Mouse (Mus musculus) myocyte (in vitro differentiated cells): ENCODE results near the gene Arl14. TPM values are rescaled to one million over a fixed set of nuclear protein-coding genes. Genes with fewer than 3 reads are reported as not detected.
A peak's percentile ranks its signal among the peaks of the same experiment; 100 is the strongest.

ENCODE experiments used
- H3K27me3 ChIP-seq: one replicate; pipeline ENCODE4 v1.6.1; 2011; ENCODE audit not compliant: control insufficient read depth, insufficient read depth, insufficient read length
- H3K36me3 ChIP-seq: one replicate; pipeline ENCODE4 v1.6.1; 2011; ENCODE audit not compliant: control insufficient read depth, insufficient read depth
- H3K4me2 ChIP-seq: one replicate; pipeline ENCODE4 v1.6.1; 2011; ENCODE audit warnings: low read depth, control low read depth
- H3K4me3 ChIP-seq: one replicate; pipeline ENCODE4 v1.5.1; 2011; ENCODE audit warnings: mild to moderate bottlenecking, control low read depth, moderate library complexity
- H3K79me2 ChIP-seq: one replicate; pipeline ENCODE4 v1.6.1; 2011; ENCODE audit not compliant: control insufficient read depth, insufficient read depth
- H3ac ChIP-seq: one replicate; pipeline ENCODE4 v1.6.1; 2011; ENCODE audit not compliant: control insufficient read depth, insufficient read length
- CEBPB ChIP-seq: IDR thresholded peaks from 2 replicates; pipeline ENCODE4 v1.6.1; 2011; ENCODE audit warnings: mild to moderate bottlenecking, moderate library complexity; ENCODE audit not compliant: poor library complexity, insufficient read depth, severe bottlenecking
- E2F4 ChIP-seq: IDR thresholded peaks from one replicate; pipeline ENCODE4 v1.6.1; 2011; ENCODE audit warnings: mild to moderate bottlenecking, control low read depth, moderate library complexity; ENCODE audit not compliant: insufficient read depth
- MAX ChIP-seq: IDR thresholded peaks from one replicate; pipeline ENCODE4 v1.6.1; 2011; ENCODE audit warnings: low read depth, mild to moderate bottlenecking, control low read depth
- MYOD1 ChIP-seq, 3 experiments: IDR thresholded peaks; one replicate each; pipeline ENCODE4 v1.6.1; 2011; ENCODE audit warnings: control low read depth in 2 of 3, low read depth in 2 of 3, mild to moderate bottlenecking in 2 of 3, moderate library complexity in 1 of 3; ENCODE audit not compliant: insufficient read length in 2 of 3, control insufficient read depth in 1 of 3
- MYOG ChIP-seq, 3 experiments: IDR thresholded peaks; one replicate each; pipeline ENCODE4 v1.6.1; 2011; ENCODE audit warnings: control low read depth in 2 of 3, low read depth in 2 of 3, mild to moderate bottlenecking in 2 of 3; ENCODE audit not compliant: insufficient read length in 2 of 3, control insufficient read depth in 1 of 3, insufficient read depth in 1 of 3
- POLR2A ChIP-seq: IDR thresholded peaks from one replicate; pipeline ENCODE4 v1.6.1; 2011; ENCODE audit warnings: low read depth, mild to moderate bottlenecking, control low read depth, moderate library complexity; ENCODE audit not compliant: insufficient read length
- POLR2AphosphoS2 ChIP-seq: IDR thresholded peaks from one replicate; pipeline ENCODE4 v1.6.1; 2011; ENCODE audit warnings: low read depth, control low read depth; ENCODE audit not compliant: insufficient read length
- REST ChIP-seq: IDR thresholded peaks from one replicate; pipeline ENCODE4 v1.6.1; 2011; ENCODE audit warnings: mild to moderate bottlenecking, control low read depth, moderate library complexity; ENCODE audit not compliant: insufficient read depth, insufficient read length
- SRF ChIP-seq: IDR thresholded peaks from one replicate; pipeline ENCODE4 v1.6.1; 2011; ENCODE audit warnings: low read depth; ENCODE audit not compliant: control insufficient read depth, insufficient read length
- TCF12 ChIP-seq: IDR thresholded peaks from one replicate; pipeline ENCODE4 v1.6.1; 2011; ENCODE audit warnings: mild to moderate bottlenecking, control low read depth; ENCODE audit not compliant: poor library complexity, insufficient read depth, severe bottlenecking
- TCF3 ChIP-seq: IDR thresholded peaks from one replicate; pipeline ENCODE4 v1.6.1; 2011; ENCODE audit warnings: low read depth, control low read depth; ENCODE audit not compliant: insufficient read length
- USF1 ChIP-seq: IDR thresholded peaks from one replicate; pipeline ENCODE4 v1.6.1; 2011; ENCODE audit warnings: low read depth, mild to moderate bottlenecking, control low read depth, moderate library complexity
- polyA plus RNA-seq: library from polyadenylated mRNA; unstranded; fragments of >200 nt; fragmentation: generic; extraction: Trizol; gene quantifications from one replicate; pipeline ENCODE4 v1.2.1, GENCODE M21; 2012; ENCODE audit warnings: missing spikeins

Arl14 gene
- polyA plus RNA-seq, 1 experiment: not detected

DNA sequence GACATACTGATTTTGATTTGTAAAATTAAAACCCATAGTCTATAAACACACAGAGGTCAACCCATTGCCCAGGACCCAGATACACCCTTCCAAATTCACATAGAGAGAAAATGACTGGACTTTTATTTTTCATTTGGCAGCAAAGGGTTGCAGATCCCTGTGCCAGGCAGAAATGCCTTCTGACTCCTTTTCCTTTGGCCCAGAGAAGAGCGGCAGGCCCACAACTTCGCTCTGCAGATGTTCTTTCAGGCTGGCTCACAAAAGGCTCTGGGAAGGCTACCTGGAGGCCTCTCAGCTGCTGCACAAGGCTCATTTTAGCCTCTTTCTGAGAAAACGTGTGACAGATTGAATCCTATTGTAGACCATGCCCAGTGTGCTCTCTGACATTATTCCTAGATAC lies 13.6 kb downstream of the Arl14 start:
- Histone ChIP-seq H3K4me3 (no peak overlapping the region), H3ac (no peak overlapping the region), H3K36me3 (no peaks in the 10 kb centered on the region), H3K4me2 (no peak overlapping the region), H3K27me3 (no peaks in the 10 kb centered on the region), H3K79me2 (no peaks in the 10 kb centered on the region)
- TF ChIP-seq POLR2A (no peak), TCF3 (no peak), SRF (no peak), REST (no peak), CEBPB (no peak), TCF12 (no peak), MYOD1 (IDR thresholded peaks at IDR 0.05; ENCODE audit: control insufficient read depth in 1 of 3, insufficient read length in 2 of 3, low read depth in 2 of 3) (no peak), MAX (no peak), MYOG (IDR thresholded peaks at IDR 0.05; ENCODE audit: control insufficient read depth in 1 of 3, insufficient read depth in 1 of 3, insufficient read length in 2 of 3, low read depth in 2 of 3) (no peak), POLR2AphosphoS2 (no peak), USF1 (no peak), E2F4 (no peak)

GRCm38 (mm10) chr3:69236491-69236890 lies 14.3 kb downstream of the Arl14 start:
- Histone ChIP-seq H3K4me2 (no peak overlapping the region), H3ac (no peak overlapping the region), H3K4me3 (no peak overlapping the region), H3K27me3 (no peaks in the 10 kb centered on the region), H3K36me3 (no peaks in the 10 kb centered on the region), H3K79me2 (no peaks in the 10 kb centered on the region)
- TF ChIP-seq MAX: no peak
- no peak for TF ChIP-seq SRF
- TF ChIP-seq REST: no peak
- TF ChIP-seq TCF12: no peak
- no peak for TF ChIP-seq MYOD1 (IDR thresholded peaks at IDR 0.05; ENCODE audit: control insufficient read depth in 1 of 3, insufficient read length in 2 of 3, low read depth in 2 of 3)
- TF ChIP-seq POLR2A: no peak
- TF ChIP-seq E2F4: no peak
- TF ChIP-seq USF1: no peak
- TF ChIP-seq CEBPB: no peak
- TF ChIP-seq POLR2AphosphoS2: no peak
- no peak for TF ChIP-seq TCF3
- no peak for TF ChIP-seq MYOG (IDR thresholded peaks at IDR 0.05; ENCODE audit: control insufficient read depth in 1 of 3, insufficient read depth in 1 of 3, insufficient read length in 2 of 3, low read depth in 2 of 3)

- no peaks in the 10 kb centered on the region for H3K36me3 ChIP-seq
- no peaks in the 10 kb centered on the region for H3K27me3 ChIP-seq
- no peak overlapping the region for H3ac ChIP-seq
- TF ChIP-seq MYOD1 (IDR thresholded peaks at IDR 0.05; ENCODE audit: control insufficient read depth in 1 of 3, insufficient read length in 2 of 3, low read depth in 2 of 3) (no peak), TCF3 (no peak), USF1 (no peak), CEBPB (no peak), TCF12 (no peak), MYOG (IDR thresholded peaks at IDR 0.05; ENCODE audit: control insufficient read depth in 1 of 3, insufficient read depth in 1 of 3, insufficient read length in 2 of 3, low read depth in 2 of 3) (no peak), SRF (no peak), POLR2A (no peak), MAX (no peak), POLR2AphosphoS2 (no peak), E2F4 (no peak), REST (no peak)
- H3K4me2 ChIP-seq: peak overlapping the region; percentile 54
- H3K4me3 ChIP-seq: no peak overlapping the region
- H3K79me2 ChIP-seq: no peaks in the 10 kb centered on the region
Observed at GRCm38 (mm10) chr3:69238141-69238851, 16.1 kb downstream of the Arl14 start.

DNA sequence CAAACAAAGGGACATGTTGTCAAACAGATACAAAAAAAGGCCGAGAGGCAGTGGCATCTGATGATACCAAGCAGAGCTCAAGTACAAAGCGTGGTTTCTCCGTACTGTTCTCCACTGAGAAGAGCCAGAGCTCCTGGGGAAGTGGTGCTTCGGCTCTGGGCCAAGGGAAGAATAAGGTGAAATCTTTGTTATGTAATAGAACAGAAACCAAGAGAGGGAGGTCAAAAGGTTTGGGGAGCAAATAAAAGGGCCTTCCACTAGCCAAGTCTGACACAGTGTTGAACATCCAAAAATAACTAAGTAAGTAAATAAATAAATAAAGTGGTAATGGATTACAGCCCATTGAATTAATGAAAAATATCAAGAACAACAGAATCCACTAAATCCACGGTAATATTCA lies 17.0 kb downstream of the Arl14 start:
- no peaks in the 10 kb centered on the region for H3K27me3 ChIP-seq
- H3K36me3 ChIP-seq: no peaks in the 10 kb centered on the region
- H3K79me2 ChIP-seq: no peaks in the 10 kb centered on the region
- no peak for TF ChIP-seq E2F4
- TF ChIP-seq MAX: no peak
- no peak for TF ChIP-seq SRF
- TF ChIP-seq TCF12: no peak
- TF ChIP-seq MYOG (IDR thresholded peaks at IDR 0.05; ENCODE audit: control insufficient read depth in 1 of 3, insufficient read depth in 1 of 3, insufficient read length in 2 of 3, low read depth in 2 of 3): no peak
- no peak for TF ChIP-seq REST
- no peak for TF ChIP-seq POLR2AphosphoS2
- no peak for TF ChIP-seq USF1
- TF ChIP-seq CEBPB: no peak
- no peak for TF ChIP-seq POLR2A
- no peak for TF ChIP-seq MYOD1 (IDR thresholded peaks at IDR 0.05; ENCODE audit: control insufficient read depth in 1 of 3, insufficient read length in 2 of 3, low read depth in 2 of 3)
- TF ChIP-seq TCF3: no peak
- H3K4me2 ChIP-seq: no peak overlapping the region
- no peak overlapping the region for H3ac ChIP-seq
- H3K4me3 ChIP-seq: no peak overlapping the region

DNA sequence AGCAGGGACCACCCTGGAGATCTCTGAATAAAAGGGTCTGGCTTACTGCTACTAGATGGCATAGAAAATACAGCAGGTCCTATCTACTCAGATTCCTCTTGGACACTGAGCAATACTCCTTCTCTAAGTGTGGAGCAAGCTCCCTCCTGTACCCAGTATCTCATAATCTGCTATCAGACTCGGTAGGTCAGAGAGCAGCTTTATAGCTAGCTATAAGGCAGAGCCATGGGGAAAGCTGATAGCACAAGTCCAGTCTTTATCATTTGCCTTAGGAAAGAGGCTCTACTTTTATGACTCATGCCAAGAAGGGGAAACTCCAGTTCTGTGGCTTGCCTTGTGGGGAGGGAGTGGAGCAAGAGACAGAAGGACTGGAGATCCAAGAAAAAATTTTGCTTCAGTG lies 18.8 kb downstream of the Arl14 start:
- no peak overlapping the region for H3ac ChIP-seq
- H3K79me2 ChIP-seq: no peaks in the 10 kb centered on the region
- no peak overlapping the region for H3K4me3 ChIP-seq
- H3K27me3 ChIP-seq: no peaks in the 10 kb centered on the region
- no peaks in the 10 kb centered on the region for H3K36me3 ChIP-seq
- H3K4me2 ChIP-seq: no peak overlapping the region
- TF ChIP-seq MYOD1 (IDR thresholded peaks at IDR 0.05; ENCODE audit: control insufficient read depth in 1 of 3, insufficient read length in 2 of 3, low read depth in 2 of 3): no peak
- no peak for TF ChIP-seq REST
- TF ChIP-seq TCF12: no peak
- no peak for TF ChIP-seq POLR2AphosphoS2
- no peak for TF ChIP-seq MAX
- TF ChIP-seq MYOG (IDR thresholded peaks at IDR 0.05; ENCODE audit: control insufficient read depth in 1 of 3, insufficient read depth in 1 of 3, insufficient read length in 2 of 3, low read depth in 2 of 3): no peak
- TF ChIP-seq TCF3: no peak
- no peak for TF ChIP-seq E2F4
- TF ChIP-seq CEBPB: no peak
- TF ChIP-seq POLR2A: no peak
- no peak for TF ChIP-seq SRF
- TF ChIP-seq USF1: no peak
